ENCODE assay signal across 8 mouse cellular contexts in the genomic region with DNA sequence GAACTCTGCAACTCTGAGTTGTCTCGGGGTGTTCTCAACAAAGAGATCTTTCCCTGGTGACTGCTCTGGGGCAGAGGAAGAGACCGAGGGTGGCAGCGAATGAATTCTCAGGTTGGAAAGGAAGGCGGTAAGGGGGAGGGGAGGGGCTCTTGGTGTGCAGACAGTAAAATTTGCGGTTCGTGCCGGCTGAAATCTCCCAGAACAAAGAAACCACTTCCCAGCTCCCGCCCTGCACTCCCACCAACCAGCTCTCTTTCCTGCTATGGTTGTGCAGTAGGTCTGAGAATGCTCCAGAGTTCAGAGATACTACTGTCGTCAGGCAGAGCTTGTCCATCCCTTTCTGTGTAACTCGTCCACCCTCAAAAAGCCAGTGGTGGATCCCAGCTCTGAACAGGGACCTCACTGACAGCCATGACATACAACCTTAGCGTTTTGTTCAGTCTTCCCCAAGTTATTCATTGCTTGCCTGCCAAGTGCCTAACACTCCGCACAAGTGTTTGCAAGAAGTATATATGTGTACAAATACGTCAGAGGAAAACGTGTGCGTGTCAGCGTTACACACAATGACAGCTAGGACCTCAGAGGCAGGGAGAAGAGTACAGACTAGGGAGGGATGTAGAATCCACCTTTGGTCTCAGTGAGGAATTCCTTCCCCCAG.
DNase-seq lines count a peak whose midpoint lies in the region; ATAC-seq lines count a peak whose summit lies in the region.

No protein-coding gene starts in this region.

- peak; percentile 31 for ATAC-seq in frontal cortex, adult (ENCODE audit: low TSS enrichment)
- ATAC-seq in limb, embryonic 12.5 days (ENCODE audit: insufficient number of reproducible peaks, insufficient read depth, low FRiP score, low TSS enrichment, low read depth), result peak; percentile 48
- ATAC-seq in neural tube, embryonic 15.5 days (ENCODE audit: low FRiP score), result peak; percentile 72

- no peaks in the 10 kb centered on the region for H3K27me3 ChIP-seq in limb, embryonic 12.5 days
- no peaks in the 10 kb centered on the region for H3K27me3 ChIP-seq in neural tube, embryonic 15.5 days (replicated peaks)

- H3K4me1 ChIP-seq in limb, embryonic 12.5 days (replicated peaks), result peaks cover 42% of the 10 kb centered on the region
- H3K4me1 ChIP-seq in neural tube, embryonic 15.5 days, result peaks cover 50% of the 10 kb centered on the region

- H3K9ac ChIP-seq in limb, embryonic 12.5 days (replicated peaks), result peak overlapping the region; percentile 78
- peak overlapping the region; percentile 63 for H3K9ac ChIP-seq in neural tube, embryonic 15.5 days (replicated peaks)

- peak overlapping the region; percentile 67 for H3K4me2 ChIP-seq in limb, embryonic 12.5 days
- H3K4me2 ChIP-seq in neural tube, embryonic 15.5 days, result peak overlapping the region; percentile 82

- H3K27ac ChIP-seq in limb, embryonic 12.5 days, result peak overlapping the region; percentile 99
- peak overlapping the region; percentile 95 for H3K27ac ChIP-seq in neural tube, embryonic 15.5 days (replicated peaks)

- intact Hi-C loops in left cerebral cortex, postnatal 36 days (cut with DNase I), result loop anchor here (1.0 to 5.0 kb wide), 6 partner anchors 61 to 721 kb away; no protein-coding TSS in a partner anchor

- H3K9me3 ChIP-seq in limb, embryonic 12.5 days, result no peaks in the 10 kb centered on the region
- no peaks in the 10 kb centered on the region for H3K9me3 ChIP-seq in neural tube, embryonic 15.5 days (replicated peaks)

- H3K4me3 ChIP-seq in limb, embryonic 12.5 days (replicated peaks), result peak overlapping the region; percentile 44
- H3K4me3 ChIP-seq in neural tube, embryonic 15.5 days (replicated peaks), result peak overlapping the region; percentile 47

- 14% methylated on average over 16 of the region's 16 CpGs for WGBS in limb, embryonic 12.5 days
- WGBS in neural tube, embryonic 15.5 days, result 9% methylated on average over 16 of the region's 16 CpGs

- DNase-seq in frontal cortex, postnatal 14 days (ENCODE audit: low spot score in 2 of 2), result no peak
- peak; percentile 29 for DNase-seq in urinary bladder, postnatal 14 days (ENCODE audit: low spot score)
- DNase-seq in urinary bladder, postnatal 36 days (ENCODE audit: low spot score in 2 of 2), result no peak
- DNase-seq in left cerebral cortex, postnatal 36 days (ENCODE audit: low spot score in 2 of 2), result no peak
- no peak for DNase-seq in gastrocnemius, adult 18-20 months (ENCODE audit: low spot score)

- H3K36me3 ChIP-seq in limb, embryonic 12.5 days, result no peaks in the 10 kb centered on the region
- H3K36me3 ChIP-seq in neural tube, embryonic 15.5 days, result no peaks in the 10 kb centered on the region
